Mouse (Mus musculus): Measurements from ENCODE around the gene Cd151. TPM values are rescaled to one million over a fixed set of nuclear protein-coding genes. Genes with fewer than 3 reads are reported as not detected.

The Cd151 gene
- polyA plus RNA-seq, 1 experiment from 2014 or later: 44.3 TPM

- WGBS: 30% methylated on average over 10 of the region's 10 CpGs
- no peak overlapping the region for H3K4me2 ChIP-seq (ENCODE audit: low read depth)
- DNase-seq (ENCODE audit: low spot score) (no peak), ATAC-seq (ENCODE audit: insufficient read depth, low FRiP score, low TSS enrichment) (no peak)
- H3K27ac ChIP-seq (ENCODE audit: low read depth, low read length): no peak overlapping the region
- 0 out of 2 replicates have a peak overlapping the region, but pooled peaks have one; percentile 10 for H3K4me3 ChIP-seq (ENCODE audit: low read depth, low read length)
- H3K9ac ChIP-seq (ENCODE audit: low read length): no peak overlapping the region
- H3K27me3 ChIP-seq (ENCODE audit: control insufficient read depth, insufficient read depth, low read length): peaks cover 62% of the 10 kb centered on the region
- H3K36me3 ChIP-seq (ENCODE audit: control insufficient read depth, insufficient read depth, low read length): peaks cover 9% of the 10 kb centered on the region
- H3K9me3 ChIP-seq (ENCODE audit: control insufficient read depth, low read length): no peaks in the 10 kb centered on the region
- peaks cover 23% of the 10 kb centered on the region for H3K4me1 ChIP-seq (ENCODE audit: control insufficient read depth, insufficient read depth, low read length)
These were observed 1.7 kb upstream of the Cd151 start for GRCm38 (mm10) chr7:141465388-141466044.

- peaks cover 11% of the 10 kb centered on the region for H3K36me3 ChIP-seq (ENCODE audit: control insufficient read depth, insufficient read depth, low read length)
- no peak for DNase-seq (ENCODE audit: low spot score)
- no peak overlapping the region for H3K27ac ChIP-seq (ENCODE audit: low read depth, low read length)
- H3K4me1 ChIP-seq (ENCODE audit: control insufficient read depth, insufficient read depth, low read length): peaks cover 23% of the 10 kb centered on the region
- H3K4me2 ChIP-seq (ENCODE audit: low read depth): no peak overlapping the region
- no peak for ATAC-seq (ENCODE audit: insufficient read depth, low FRiP score, low TSS enrichment)
- no peak overlapping the region for H3K9ac ChIP-seq (ENCODE audit: low read length)
- no peak overlapping the region for H3K4me3 ChIP-seq (ENCODE audit: low read depth, low read length)
- 74% methylated on average over 7 of the region's 7 CpGs for WGBS
- H3K9me3 ChIP-seq (ENCODE audit: control insufficient read depth, low read length): no peaks in the 10 kb centered on the region
- peaks cover 57% of the 10 kb centered on the region for H3K27me3 ChIP-seq (ENCODE audit: control insufficient read depth, insufficient read depth, low read length)
These were observed 1.2 kb upstream of the Cd151 start for GRCm38 (mm10) chr7:141466045-141466394.

- DNase-seq (ENCODE audit: low spot score) (no peak), ATAC-seq (ENCODE audit: insufficient read depth, low FRiP score, low TSS enrichment) (no peak)
- Histone ChIP-seq H3K4me2 (ENCODE audit: low read depth) (peak overlapping the region; percentile 68), H3K9ac (ENCODE audit: low read length) (peak overlapping the region; percentile 86), H3K4me1 (ENCODE audit: control insufficient read depth, insufficient read depth, low read length) (peaks cover 22% of the 10 kb centered on the region), H3K36me3 (ENCODE audit: control insufficient read depth, insufficient read depth, low read length) (peaks cover 15% of the 10 kb centered on the region), H3K27me3 (ENCODE audit: control insufficient read depth, insufficient read depth, low read length) (peaks cover 50% of the 10 kb centered on the region), H3K4me3 (ENCODE audit: low read depth, low read length) (peak overlapping the region; percentile 72), H3K9me3 (ENCODE audit: control insufficient read depth, low read length) (no peaks in the 10 kb centered on the region), H3K27ac (ENCODE audit: low read depth, low read length) (peak overlapping the region; percentile 83; the same call in 1 of the 2 replicates)
- 61% methylated on average over 10 of the region's 10 CpGs for WGBS
These were observed 514 bp upstream of the Cd151 start for GRCm38 (mm10) chr7:141466607-141467148.

- Histone ChIP-seq H3K4me2 (ENCODE audit: low read depth) (peak overlapping the region; percentile 68), H3K27me3 (ENCODE audit: control insufficient read depth, insufficient read depth, low read length) (peaks cover 36% of the 10 kb centered on the region), H3K4me1 (ENCODE audit: control insufficient read depth, insufficient read depth, low read length) (peaks cover 18% of the 10 kb centered on the region), H3K4me3 (ENCODE audit: low read depth, low read length) (peak overlapping the region; percentile 72), H3K36me3 (ENCODE audit: control insufficient read depth, insufficient read depth, low read length) (peaks cover 20% of the 10 kb centered on the region), H3K9me3 (ENCODE audit: control insufficient read depth, low read length) (no peaks in the 10 kb centered on the region), H3K27ac (ENCODE audit: low read depth, low read length) (peak overlapping the region; percentile 83), H3K9ac (ENCODE audit: low read length) (peak overlapping the region; percentile 86)
- ATAC-seq (ENCODE audit: insufficient read depth, low FRiP score, low TSS enrichment) (peak; percentile 20; the same call in 1 of the 2 replicates), DNase-seq (ENCODE audit: low spot score) (no peak)
- 14% methylated on average over 5 of the region's 5 CpGs for WGBS
These were observed 951 bp downstream of the Cd151 start for GRCm38 (mm10) chr7:141468164-141468521.

- peak; percentile 74 for DNase-seq (ENCODE audit: low spot score)
- H3K4me1 ChIP-seq (ENCODE audit: control insufficient read depth, insufficient read depth, low read length): peaks cover 21% of the 10 kb centered on the region
- peak; percentile 67 for ATAC-seq (ENCODE audit: insufficient read depth, low FRiP score, low TSS enrichment)
These were observed 1.5 kb downstream of the Cd151 start for GRCm38 (mm10) chr7:141468522-141469211.

GRCm38 (mm10) chr7:141469352-141469751 lies 2.2 kb downstream of the Cd151 start:
- 86% methylated on average over 6 of the region's 6 CpGs for WGBS
- Histone ChIP-seq H3K36me3 (ENCODE audit: control insufficient read depth, insufficient read depth, low read length) (peaks cover 20% of the 10 kb centered on the region), H3K4me3 (ENCODE audit: low read depth, low read length) (peak overlapping the region; percentile 72), H3K9ac (ENCODE audit: low read length) (peak overlapping the region; percentile 50), H3K4me2 (ENCODE audit: low read depth) (peak overlapping the region; percentile 68), H3K27me3 (ENCODE audit: control insufficient read depth, insufficient read depth, low read length) (peaks cover 24% of the 10 kb centered on the region), H3K27ac (ENCODE audit: low read depth, low read length) (no peak overlapping the region), H3K9me3 (ENCODE audit: control insufficient read depth, low read length) (no peaks in the 10 kb centered on the region), H3K4me1 (ENCODE audit: control insufficient read depth, insufficient read depth, low read length) (peaks cover 26% of the 10 kb centered on the region)
- no peak for ATAC-seq (ENCODE audit: insufficient read depth, low FRiP score, low TSS enrichment)
- DNase-seq (ENCODE audit: low spot score): no peak

More at GRCm38 (mm10) chr7:141468522-141469211, 1.5 kb downstream of the Cd151 start:
- Histone ChIP-seq H3K4me2 (ENCODE audit: low read depth) (peak overlapping the region; percentile 68), H3K9ac (ENCODE audit: low read length) (peak overlapping the region; percentile 86), H3K9me3 (ENCODE audit: control insufficient read depth, low read length) (no peaks in the 10 kb centered on the region), H3K27me3 (ENCODE audit: control insufficient read depth, insufficient read depth, low read length) (peaks cover 30% of the 10 kb centered on the region), H3K36me3 (ENCODE audit: control insufficient read depth, insufficient read depth, low read length) (peaks cover 20% of the 10 kb centered on the region), H3K27ac (ENCODE audit: low read depth, low read length) (peak overlapping the region; percentile 83), H3K4me3 (ENCODE audit: low read depth, low read length) (peak overlapping the region; percentile 72)
- 22% methylated on average over 8 of the region's 8 CpGs for WGBS

GRCm38 (mm10) chr7:141469901-141470636 lies 2.9 kb downstream of the Cd151 start:
- DNase-seq (ENCODE audit: low spot score) (no peak), ATAC-seq (ENCODE audit: insufficient read depth, low FRiP score, low TSS enrichment) (no peak)
- 93% methylated on average over 18 of the region's 18 CpGs for WGBS
- Histone ChIP-seq H3K9ac (ENCODE audit: low read length) (no peak overlapping the region), H3K36me3 (ENCODE audit: control insufficient read depth, insufficient read depth, low read length) (peaks cover 20% of the 10 kb centered on the region), H3K4me1 (ENCODE audit: control insufficient read depth, insufficient read depth, low read length) (peaks cover 28% of the 10 kb centered on the region), H3K27ac (ENCODE audit: low read depth, low read length) (0 out of 2 replicates have a peak overlapping the region, but pooled peaks have one; percentile 6), H3K4me2 (ENCODE audit: low read depth) (no peak overlapping the region), H3K9me3 (ENCODE audit: control insufficient read depth, low read length) (no peaks in the 10 kb centered on the region), H3K4me3 (ENCODE audit: low read depth, low read length) (no peak overlapping the region; the same call in 1 of the 2 replicates), H3K27me3 (ENCODE audit: control insufficient read depth, insufficient read depth, low read length) (peaks cover 16% of the 10 kb centered on the region)

GRCm38 (mm10) chr7:141470637-141470944 lies 3.4 kb downstream of the Cd151 start:
- H3K9me3 ChIP-seq (ENCODE audit: control insufficient read depth, low read length): no peaks in the 10 kb centered on the region
- H3K27ac ChIP-seq (ENCODE audit: low read depth, low read length): no peak overlapping the region
- H3K4me2 ChIP-seq (ENCODE audit: low read depth): no peak overlapping the region
- H3K4me1 ChIP-seq (ENCODE audit: control insufficient read depth, insufficient read depth, low read length): peaks cover 29% of the 10 kb centered on the region
- WGBS: 94% methylated on average over 10 of the region's 10 CpGs
- H3K27me3 ChIP-seq (ENCODE audit: control insufficient read depth, insufficient read depth, low read length): peaks cover 11% of the 10 kb centered on the region
- H3K36me3 ChIP-seq (ENCODE audit: control insufficient read depth, insufficient read depth, low read length): peaks cover 20% of the 10 kb centered on the region
- no peak overlapping the region for H3K4me3 ChIP-seq (ENCODE audit: low read depth, low read length)
- H3K9ac ChIP-seq (ENCODE audit: low read length): no peak overlapping the region
- ATAC-seq (ENCODE audit: insufficient read depth, low FRiP score, low TSS enrichment): no peak
- no peak for DNase-seq (ENCODE audit: low spot score)
